Mouse (Mus musculus): ENCODE measurements around the gene Nav2. TPM values are rescaled to one million over a fixed set of nuclear protein-coding genes. Genes with fewer than 3 reads are reported as not detected.

Nav2 gene
- polyA plus RNA-seq, 1 experiment from 2014 or later, result 4.1 TPM

DNA sequence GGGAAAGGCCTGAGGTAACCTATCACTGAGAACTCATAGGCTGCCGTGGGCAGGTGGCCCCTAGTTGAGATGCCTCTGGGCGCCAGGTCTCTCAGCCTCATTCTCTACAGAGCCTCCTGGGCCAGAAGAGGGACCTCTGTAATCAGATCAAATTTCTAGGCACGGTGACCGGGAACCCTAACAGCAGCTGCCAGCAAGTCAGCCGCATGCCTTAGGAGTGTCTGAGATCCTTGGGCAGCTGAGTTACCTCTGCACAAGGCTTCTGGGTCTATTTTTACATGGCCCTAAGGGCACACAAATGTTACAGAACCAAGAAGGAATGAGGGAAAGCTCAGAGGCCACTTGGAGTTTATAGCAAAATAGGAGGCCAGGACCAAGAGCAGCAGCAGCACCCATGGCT, 470.1 kb downstream of the Nav2 start:
- Histone ChIP-seq H3K27me3 (ENCODE audit: control insufficient read depth, insufficient read depth, low read depth, low read length) (no peaks in the 10 kb centered on the region), H3K4me1 (ENCODE audit: control insufficient read depth, low read depth, low read length) (no peaks in the 10 kb centered on the region), H3K27ac (ENCODE audit: low read length) (no peak overlapping the region), H3K9me3 (replicated peaks; ENCODE audit: control insufficient read depth, low read length) (no peaks in the 10 kb centered on the region), H3K4me3 (ENCODE audit: low read depth, low read length) (no peak overlapping the region), H3K36me3 (ENCODE audit: control insufficient read depth, insufficient read depth) (no peaks in the 10 kb centered on the region), H3K9ac (ENCODE audit: low read depth, low read length) (no peak overlapping the region), H3K4me2 (ENCODE audit: low read depth, low read length) (no peak overlapping the region)
- WGBS (ENCODE audit: insufficient replicate concordance), result 65% methylated on average over 5 of the region's 5 CpGs
- ATAC-seq (ENCODE audit: low read depth), result no peak

DNA sequence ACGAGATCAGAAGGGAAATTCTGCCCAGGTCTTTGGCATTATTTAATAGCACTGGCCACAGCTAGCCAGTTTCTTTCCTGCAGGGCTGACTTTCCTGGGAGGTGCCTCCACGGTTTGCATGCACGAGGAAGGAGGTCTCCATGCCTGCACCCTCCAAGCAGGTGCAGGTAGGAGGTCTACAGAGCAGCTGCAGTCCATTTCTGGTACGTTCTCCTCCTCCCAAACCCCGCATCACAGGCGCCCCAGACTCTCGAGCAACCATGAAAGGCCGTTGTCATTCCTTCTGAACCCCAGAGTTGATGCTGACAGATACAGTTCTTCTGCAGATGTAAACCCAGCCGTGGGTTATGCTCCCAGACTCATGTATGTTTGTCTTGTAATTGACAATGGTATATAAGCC, 472.4 kb downstream of the Nav2 start:
- no peak for ATAC-seq (ENCODE audit: low read depth)
- Histone ChIP-seq H3K36me3 (ENCODE audit: control insufficient read depth, insufficient read depth) (no peaks in the 10 kb centered on the region), H3K9me3 (replicated peaks; ENCODE audit: control insufficient read depth, low read length) (no peaks in the 10 kb centered on the region), H3K9ac (ENCODE audit: low read depth, low read length) (no peak overlapping the region), H3K4me3 (ENCODE audit: low read depth, low read length) (no peak overlapping the region), H3K4me2 (ENCODE audit: low read depth, low read length) (no peak overlapping the region), H3K27me3 (ENCODE audit: control insufficient read depth, insufficient read depth, low read depth, low read length) (no peaks in the 10 kb centered on the region), H3K27ac (ENCODE audit: low read length) (no peak overlapping the region), H3K4me1 (ENCODE audit: control insufficient read depth, low read depth, low read length) (no peaks in the 10 kb centered on the region)
- WGBS (ENCODE audit: insufficient replicate concordance), result 59% methylated on average over 9 of the region's 9 CpGs

DNA sequence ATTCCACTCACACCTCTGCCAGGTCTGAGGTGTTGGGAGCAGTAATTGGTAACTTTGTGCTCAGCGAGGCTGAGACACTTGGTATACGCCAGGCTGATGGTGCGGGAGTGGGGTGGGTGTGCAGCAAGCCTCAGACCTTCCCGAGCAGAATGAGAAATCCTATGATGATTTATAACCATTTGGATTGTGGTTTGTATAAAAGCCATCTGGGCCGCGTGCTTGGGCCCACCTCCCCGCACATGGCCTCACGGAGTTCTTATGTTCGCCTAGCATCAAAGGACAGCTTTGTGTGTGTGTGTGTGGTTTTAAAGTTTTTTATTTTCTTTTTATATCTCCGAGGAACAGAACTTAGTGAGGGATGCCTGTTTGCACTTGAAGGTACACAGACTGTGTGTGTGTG, 474.4 kb downstream of the Nav2 start:
- Histone ChIP-seq H3K27me3 (ENCODE audit: control insufficient read depth, insufficient read depth, low read depth, low read length) (no peaks in the 10 kb centered on the region), H3K4me3 (ENCODE audit: low read depth, low read length) (no peak overlapping the region), H3K27ac (ENCODE audit: low read length) (no peak overlapping the region), H3K4me1 (ENCODE audit: control insufficient read depth, low read depth, low read length) (no peaks in the 10 kb centered on the region), H3K9ac (ENCODE audit: low read depth, low read length) (no peak overlapping the region), H3K36me3 (ENCODE audit: control insufficient read depth, insufficient read depth) (no peaks in the 10 kb centered on the region), H3K4me2 (ENCODE audit: low read depth, low read length) (no peak overlapping the region), H3K9me3 (replicated peaks; ENCODE audit: control insufficient read depth, low read length) (no peaks in the 10 kb centered on the region)
- 66% methylated on average over 10 of the region's 10 CpGs for WGBS (ENCODE audit: insufficient replicate concordance)
- no peak for ATAC-seq (ENCODE audit: low read depth)

DNA sequence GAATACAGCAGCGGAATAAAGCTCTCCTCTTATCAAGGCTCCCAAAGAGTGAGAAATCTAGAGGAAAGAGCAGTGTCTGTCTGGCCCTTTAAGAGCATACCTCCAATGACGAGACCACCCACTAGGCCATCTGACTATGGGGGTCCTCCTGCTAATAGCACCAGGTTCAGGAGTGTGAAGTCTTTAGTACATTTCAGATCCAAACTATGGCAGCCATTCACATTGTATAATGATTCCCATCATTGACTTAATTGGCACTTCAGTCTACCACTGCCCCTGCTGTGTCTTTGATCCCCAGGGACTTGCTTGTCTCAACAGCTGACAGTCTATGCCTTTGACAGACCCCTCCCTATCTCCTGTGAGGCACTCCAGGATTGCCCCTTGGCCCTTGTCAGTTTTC, 479.6 kb downstream of the Nav2 start:
- WGBS (ENCODE audit: insufficient replicate concordance), result 46% methylated on average over 2 of the region's 2 CpGs
- Histone ChIP-seq H3K9ac (ENCODE audit: low read depth, low read length) (no peak overlapping the region), H3K4me2 (ENCODE audit: low read depth, low read length) (no peak overlapping the region), H3K27ac (ENCODE audit: low read length) (no peak overlapping the region), H3K9me3 (replicated peaks; ENCODE audit: control insufficient read depth, low read length) (no peaks in the 10 kb centered on the region), H3K4me1 (ENCODE audit: control insufficient read depth, low read depth, low read length) (no peaks in the 10 kb centered on the region), H3K36me3 (ENCODE audit: control insufficient read depth, insufficient read depth) (no peaks in the 10 kb centered on the region), H3K27me3 (ENCODE audit: control insufficient read depth, insufficient read depth, low read depth, low read length) (no peaks in the 10 kb centered on the region), H3K4me3 (ENCODE audit: low read depth, low read length) (no peak overlapping the region)
- no peak for ATAC-seq (ENCODE audit: low read depth)

DNA sequence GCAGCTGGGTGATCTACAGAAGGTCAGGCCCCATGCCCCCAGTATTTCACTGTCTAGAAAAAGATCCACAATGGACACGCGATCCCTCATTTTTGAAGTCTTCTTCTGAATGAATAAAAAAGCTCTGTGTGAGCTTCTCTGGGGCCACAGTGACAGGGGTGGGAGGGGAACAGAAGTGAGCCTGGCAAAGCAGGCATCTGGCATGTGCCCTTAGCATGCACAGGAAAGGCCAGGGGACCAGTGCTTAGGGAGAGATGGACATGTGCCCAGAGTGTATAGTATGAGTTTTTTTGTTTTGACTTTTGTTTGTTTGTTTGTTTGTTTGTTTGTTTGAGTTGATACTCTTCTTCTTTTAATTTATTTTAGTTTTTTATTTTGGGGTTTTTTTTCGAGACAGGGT, 481.8 kb downstream of the Nav2 start:
- WGBS (ENCODE audit: insufficient replicate concordance), result 54% methylated on average over 3 of the region's 3 CpGs
- no peak overlapping the region for H3K9ac ChIP-seq (ENCODE audit: low read depth, low read length)

DNA sequence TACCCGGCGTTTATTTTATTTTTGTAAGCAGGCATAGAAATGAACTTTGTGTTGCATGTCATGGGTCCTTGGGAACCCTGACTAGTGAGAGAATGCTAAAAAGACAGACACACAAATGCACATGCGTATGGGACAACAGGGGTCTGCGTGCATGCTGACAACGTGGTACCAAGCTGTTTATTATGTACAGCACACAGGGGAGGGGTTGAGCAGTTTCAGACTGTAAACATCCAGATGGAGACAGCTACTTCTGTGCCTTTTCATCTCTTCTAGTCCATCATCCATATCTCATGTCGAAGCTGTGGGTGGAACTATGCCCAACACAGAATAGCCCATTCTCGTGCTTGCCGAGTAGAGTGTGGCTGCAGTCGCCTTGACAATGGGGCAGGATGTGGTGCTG, 482.3 kb downstream of the Nav2 start:
- 69% methylated on average over 9 of the region's 9 CpGs for WGBS (ENCODE audit: insufficient replicate concordance)

More for the DNA sequence above, 481.8 kb downstream of the Nav2 start:
- Histone ChIP-seq H3K36me3 (ENCODE audit: control insufficient read depth, insufficient read depth) (no peaks in the 10 kb centered on the region), H3K27me3 (ENCODE audit: control insufficient read depth, insufficient read depth, low read depth, low read length) (no peaks in the 10 kb centered on the region), H3K4me3 (ENCODE audit: low read depth, low read length) (no peak overlapping the region), H3K27ac (ENCODE audit: low read length) (no peak overlapping the region), H3K4me1 (ENCODE audit: control insufficient read depth, low read depth, low read length) (no peaks in the 10 kb centered on the region), H3K4me2 (ENCODE audit: low read depth, low read length) (no peak overlapping the region), H3K9me3 (replicated peaks; ENCODE audit: control insufficient read depth, low read length) (no peaks in the 10 kb centered on the region)
- ATAC-seq (ENCODE audit: low read depth), result no peak

DNA sequence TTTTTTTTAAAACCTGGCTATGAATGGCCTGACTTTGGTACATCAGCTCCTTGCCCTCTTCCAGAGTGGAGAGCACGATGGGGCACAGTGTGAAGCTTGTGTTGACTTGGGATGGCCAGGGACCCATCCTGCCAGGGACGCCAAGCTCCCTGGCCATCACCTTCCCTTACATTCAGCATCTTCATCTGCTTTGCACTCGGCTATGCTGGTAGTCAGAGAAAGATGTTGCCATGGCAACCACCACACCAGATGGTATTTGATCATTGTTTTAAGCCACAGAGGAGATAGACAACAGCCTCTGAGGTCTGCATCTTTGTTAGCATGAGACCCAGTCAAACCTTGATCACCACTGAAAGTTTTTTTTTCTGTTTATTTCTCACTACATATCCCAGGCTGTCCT, 483.7 kb downstream of the Nav2 start:
- H3K9me3 ChIP-seq (replicated peaks; ENCODE audit: control insufficient read depth, low read length), result no peaks in the 10 kb centered on the region
- no peaks in the 10 kb centered on the region for H3K36me3 ChIP-seq (ENCODE audit: control insufficient read depth, insufficient read depth)
- H3K4me2 ChIP-seq (ENCODE audit: low read depth, low read length), result no peak overlapping the region
- H3K27me3 ChIP-seq (ENCODE audit: control insufficient read depth, insufficient read depth, low read depth, low read length), result no peaks in the 10 kb centered on the region
- H3K27ac ChIP-seq (ENCODE audit: low read length), result no peak overlapping the region
- H3K9ac ChIP-seq (ENCODE audit: low read depth, low read length), result no peak overlapping the region
- no peak overlapping the region for H3K4me3 ChIP-seq (ENCODE audit: low read depth, low read length)
- no peak for ATAC-seq (ENCODE audit: low read depth)
- 54% methylated on average over 3 of the region's 3 CpGs for WGBS (ENCODE audit: insufficient replicate concordance)
- H3K4me1 ChIP-seq (ENCODE audit: control insufficient read depth, low read depth, low read length), result peaks cover 3% of the 10 kb centered on the region

More for the DNA sequence above, 482.3 kb downstream of the Nav2 start:
- ATAC-seq (ENCODE audit: low read depth), result no peak
- H3K4me3 ChIP-seq (ENCODE audit: low read depth, low read length), result no peak overlapping the region
- H3K9me3 ChIP-seq (replicated peaks; ENCODE audit: control insufficient read depth, low read length), result no peaks in the 10 kb centered on the region
- no peaks in the 10 kb centered on the region for H3K27me3 ChIP-seq (ENCODE audit: control insufficient read depth, insufficient read depth, low read depth, low read length)
- H3K27ac ChIP-seq (ENCODE audit: low read length), result no peak overlapping the region
- no peaks in the 10 kb centered on the region for H3K36me3 ChIP-seq (ENCODE audit: control insufficient read depth, insufficient read depth)
- H3K9ac ChIP-seq (ENCODE audit: low read depth, low read length), result no peak overlapping the region
- H3K4me1 ChIP-seq (ENCODE audit: control insufficient read depth, low read depth, low read length), result no peaks in the 10 kb centered on the region
- H3K4me2 ChIP-seq (ENCODE audit: low read depth, low read length), result no peak overlapping the region

DNA sequence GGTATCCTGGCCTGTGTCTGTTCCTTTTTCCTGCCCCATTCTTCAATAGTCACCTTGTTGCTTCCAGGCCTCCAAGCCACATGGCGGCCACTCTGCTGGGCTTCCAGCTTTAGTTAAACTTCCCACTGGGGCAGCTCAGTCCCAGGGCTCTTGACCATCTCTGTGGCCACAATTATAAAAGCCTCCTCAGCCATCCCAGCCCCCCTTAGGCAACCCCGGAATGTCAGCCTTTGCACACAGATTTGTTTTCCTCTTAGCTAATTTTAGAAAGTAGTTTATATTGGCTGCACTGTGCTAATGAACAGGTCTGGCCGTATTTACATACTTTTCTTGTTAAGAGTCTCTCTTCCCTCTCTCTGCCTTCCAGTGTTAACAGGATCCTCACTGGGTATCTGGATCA, 484.3 kb downstream of the Nav2 start:
- H3K9ac ChIP-seq (ENCODE audit: low read depth, low read length), result no peak overlapping the region
- ATAC-seq (ENCODE audit: low read depth), result no peak
- no peaks in the 10 kb centered on the region for H3K27me3 ChIP-seq (ENCODE audit: control insufficient read depth, insufficient read depth, low read depth, low read length)
- no peak overlapping the region for H3K4me2 ChIP-seq (ENCODE audit: low read depth, low read length)
- no peak overlapping the region for H3K27ac ChIP-seq (ENCODE audit: low read length)
- peaks cover 3% of the 10 kb centered on the region for H3K4me1 ChIP-seq (ENCODE audit: control insufficient read depth, low read depth, low read length)
- H3K9me3 ChIP-seq (replicated peaks; ENCODE audit: control insufficient read depth, low read length), result no peaks in the 10 kb centered on the region
- no peak overlapping the region for H3K4me3 ChIP-seq (ENCODE audit: low read depth, low read length)
- no peaks in the 10 kb centered on the region for H3K36me3 ChIP-seq (ENCODE audit: control insufficient read depth, insufficient read depth)
- 49% methylated on average over 3 of the region's 3 CpGs for WGBS (ENCODE audit: insufficient replicate concordance)

DNA sequence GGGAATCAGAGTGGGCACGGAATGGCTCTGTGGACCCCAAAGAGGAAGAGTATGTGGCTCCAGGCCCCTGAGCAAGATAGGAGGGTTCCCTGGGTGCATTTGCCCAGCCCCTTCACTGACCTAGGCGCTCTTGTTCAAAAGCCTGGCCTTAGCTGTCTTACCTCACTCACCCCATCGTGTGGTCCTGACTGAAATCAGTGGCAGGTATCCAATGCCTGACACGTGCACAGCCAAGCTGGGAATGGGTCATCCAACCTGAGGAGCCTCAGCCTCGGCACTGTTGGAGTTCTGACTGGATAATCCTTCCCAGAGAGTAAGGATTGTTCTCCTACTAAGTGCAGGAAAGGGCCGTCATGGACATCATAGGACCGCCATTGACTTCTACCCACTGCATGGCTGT, 485.3 kb downstream of the Nav2 start:
- Histone ChIP-seq H3K4me1 (ENCODE audit: control insufficient read depth, low read depth, low read length) (peaks cover 3% of the 10 kb centered on the region), H3K36me3 (ENCODE audit: control insufficient read depth, insufficient read depth) (no peaks in the 10 kb centered on the region), H3K9me3 (replicated peaks; ENCODE audit: control insufficient read depth, low read length) (no peaks in the 10 kb centered on the region), H3K9ac (ENCODE audit: low read depth, low read length) (no peak overlapping the region), H3K4me2 (ENCODE audit: low read depth, low read length) (no peak overlapping the region), H3K27ac (ENCODE audit: low read length) (no peak overlapping the region), H3K27me3 (ENCODE audit: control insufficient read depth, insufficient read depth, low read depth, low read length) (no peaks in the 10 kb centered on the region), H3K4me3 (ENCODE audit: low read depth, low read length) (no peak overlapping the region)
- no peak for ATAC-seq (ENCODE audit: low read depth)
- 61% methylated on average over 7 of the region's 7 CpGs for WGBS (ENCODE audit: insufficient replicate concordance)

DNA sequence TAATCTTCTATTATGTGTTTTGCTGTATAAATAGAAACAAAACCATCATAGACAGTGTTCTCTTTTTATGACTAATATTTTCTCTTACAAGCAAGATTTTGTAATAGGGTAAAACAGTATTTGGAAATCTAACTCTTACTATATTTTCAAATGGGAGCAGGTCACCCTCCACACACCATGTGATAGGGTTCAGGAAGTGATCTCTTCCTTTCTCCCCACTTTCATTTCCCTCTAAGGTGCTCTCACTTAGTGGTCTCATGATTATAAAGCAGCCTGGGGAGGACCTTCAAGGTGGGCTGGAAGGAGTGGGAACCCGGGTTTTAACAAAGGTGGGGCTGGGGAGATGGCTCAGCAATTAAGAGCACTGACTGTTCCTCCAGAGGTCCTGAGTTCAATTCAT, 487.7 kb downstream of the Nav2 start:
- no peak for ATAC-seq (ENCODE audit: low read depth)
- Histone ChIP-seq H3K4me2 (ENCODE audit: low read depth, low read length) (no peak overlapping the region), H3K27me3 (ENCODE audit: control insufficient read depth, insufficient read depth, low read depth, low read length) (no peaks in the 10 kb centered on the region), H3K36me3 (ENCODE audit: control insufficient read depth, insufficient read depth) (no peaks in the 10 kb centered on the region), H3K4me1 (ENCODE audit: control insufficient read depth, low read depth, low read length) (peaks cover 5% of the 10 kb centered on the region), H3K4me3 (ENCODE audit: low read depth, low read length) (no peak overlapping the region), H3K9ac (ENCODE audit: low read depth, low read length) (no peak overlapping the region), H3K27ac (ENCODE audit: low read length) (no peak overlapping the region), H3K9me3 (replicated peaks; ENCODE audit: control insufficient read depth, low read length) (no peaks in the 10 kb centered on the region)
- 35% methylated on average over 1 of the region's 1 CpGs for WGBS (ENCODE audit: insufficient replicate concordance)

All from liver, embryonic 16.5 days (tissue).